Mouse (Mus musculus): Measurements from ENCODE around the gene Rgs1. TPM values are rescaled to one million over a fixed set of nuclear protein-coding genes. Genes with fewer than 3 reads are reported as not detected.

Rgs1 gene
- not detected in 2 replicates for polyA plus RNA-seq (2016; fragmentation: Nextera tagmentation; extraction: Ambion mirVana)

GRCm38 (mm10) chr1:144248923-144249322 lies at the start of gene Rgs1:
Gene Rgs1 (minus strand): TSS chr1:144249242.
- Histone ChIP-seq H3K27me3 (no peaks in the 10 kb centered on the region), H3K4me1 (no peaks in the 10 kb centered on the region), H3K36me3 (no peaks in the 10 kb centered on the region), H3K9ac (replicated peaks) (no peak within 1 kb of the TSS), H3K9me3 (no peaks in the 10 kb centered on the region), H3K27ac (replicated peaks) (no peak within 1 kb of the TSS), H3K4me2 (replicated peaks) (no peak within 1 kb of the TSS), H3K4me3 (no peak within 1 kb of the TSS)
- WGBS = 88% methylated on average over 9 of the region's 9 CpGs
- ATAC-seq (ENCODE audit: low FRiP score, low read depth) = no peak

DNA sequence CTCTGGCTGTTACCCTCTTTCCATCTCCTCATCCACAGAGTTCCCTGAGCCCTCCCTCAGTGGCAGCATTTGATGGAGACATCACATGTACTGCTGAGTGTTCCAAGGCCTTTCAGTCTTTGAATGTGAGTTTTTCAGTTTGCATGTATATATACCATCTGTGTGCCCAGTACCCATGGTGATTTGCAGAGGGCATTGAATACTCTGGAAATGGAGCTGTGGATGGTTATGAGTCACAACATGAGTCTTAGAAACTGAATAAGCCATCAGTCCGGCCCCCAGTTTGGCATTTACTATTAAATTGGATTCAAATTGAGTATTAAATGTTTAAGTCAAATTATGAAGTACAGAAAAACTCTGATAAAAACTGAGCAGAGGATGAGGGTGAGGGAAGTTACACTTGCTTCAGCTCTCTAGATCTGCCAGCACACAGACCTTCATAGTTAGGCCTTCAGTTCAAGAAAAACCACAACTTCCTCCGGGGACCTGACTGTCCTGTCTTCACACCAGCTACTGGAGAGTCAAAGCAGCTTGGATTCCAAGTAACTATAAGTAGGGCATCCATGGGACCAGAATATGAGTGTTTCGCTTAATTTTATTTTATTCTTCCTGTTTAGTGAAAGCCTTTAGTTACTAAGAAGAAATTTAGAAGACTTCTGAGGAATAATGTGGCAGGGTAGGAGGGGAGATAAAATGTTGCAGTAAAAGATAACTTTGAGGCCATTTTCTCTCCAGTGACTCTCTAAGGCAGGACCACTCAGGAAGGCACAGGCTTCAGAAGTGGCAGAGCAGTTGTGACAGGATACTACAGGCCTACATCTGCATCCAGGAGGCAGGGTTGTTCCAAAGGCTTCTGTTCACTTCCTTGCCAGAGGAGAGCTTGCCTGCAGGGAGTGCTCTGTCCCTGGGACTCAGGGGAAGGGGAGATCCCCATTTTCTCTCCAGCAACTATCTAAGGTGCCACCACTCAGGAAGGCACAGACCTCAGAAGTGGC lies 34.3 kb upstream of the Rgs1 start:
- ATAC-seq (ENCODE audit: low FRiP score, low read depth) = no peak
- Histone ChIP-seq H3K4me1 (no peaks in the 10 kb centered on the region), H3K27ac (replicated peaks) (no peak overlapping the region), H3K9me3 (no peaks in the 10 kb centered on the region), H3K36me3 (no peaks in the 10 kb centered on the region), H3K27me3 (no peaks in the 10 kb centered on the region), H3K9ac (replicated peaks) (no peak overlapping the region), H3K4me2 (replicated peaks) (no peak overlapping the region), H3K4me3 (no peak overlapping the region)
- WGBS = 90% methylated on average over 3 of the region's 3 CpGs

DNA sequence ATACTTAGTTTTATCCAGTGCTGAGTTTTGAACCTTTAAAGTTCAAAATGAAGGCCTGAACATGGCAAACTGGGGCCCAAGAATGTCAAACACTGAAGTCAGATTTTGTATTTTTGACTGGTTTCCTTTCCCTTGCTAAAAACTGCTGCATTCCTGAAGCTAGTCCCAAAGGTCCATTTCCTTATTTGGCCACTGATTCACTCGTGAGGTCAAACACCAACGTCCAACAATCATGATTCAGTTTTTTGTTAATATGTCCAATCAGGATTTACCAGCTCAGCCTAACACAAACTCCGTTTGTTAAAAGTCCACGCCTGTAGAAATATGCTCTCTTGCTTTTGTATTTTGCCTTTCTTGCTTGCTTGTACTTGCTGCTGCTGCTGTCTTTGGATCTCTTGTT lies 31.0 kb upstream of the Rgs1 start:
- H3K36me3 ChIP-seq = no peaks in the 10 kb centered on the region
- whole genome bisulfite sequencing = 81% methylated on average over 4 of the region's 4 CpGs
- no peak overlapping the region for H3K27ac ChIP-seq (replicated peaks)
- no peaks in the 10 kb centered on the region for H3K9me3 ChIP-seq
- no peak overlapping the region for H3K9ac ChIP-seq (replicated peaks)
- no peak for ATAC-seq (ENCODE audit: low FRiP score, low read depth)
- H3K4me3 ChIP-seq = no peak overlapping the region
- H3K4me1 ChIP-seq = no peaks in the 10 kb centered on the region
- no peaks in the 10 kb centered on the region for H3K27me3 ChIP-seq
- no peak overlapping the region for H3K4me2 ChIP-seq (replicated peaks)

DNA sequence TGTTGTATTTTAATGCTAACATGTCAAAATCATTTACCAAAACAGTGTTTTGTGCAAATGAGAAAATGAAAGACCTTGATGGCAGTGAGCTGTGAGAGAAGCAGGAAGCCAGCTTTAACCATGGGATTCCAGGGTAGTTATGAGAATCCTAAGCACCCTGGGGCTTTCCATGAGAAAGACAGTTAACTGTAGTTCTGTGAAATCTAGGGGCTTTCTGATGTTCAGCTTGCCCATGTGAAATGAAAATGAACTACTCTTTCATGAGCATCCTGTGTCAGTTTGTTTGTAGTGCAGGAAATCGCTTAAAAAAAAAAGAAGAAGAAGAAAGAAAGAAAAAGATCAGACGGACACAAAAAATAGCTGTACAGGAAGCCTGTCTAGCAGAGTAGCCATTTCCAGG lies 23.9 kb upstream of the Rgs1 start:
- H3K4me2 ChIP-seq (replicated peaks) = no peak overlapping the region
- no peaks in the 10 kb centered on the region for H3K4me1 ChIP-seq
- H3K9ac ChIP-seq (replicated peaks) = no peak overlapping the region
- H3K9me3 ChIP-seq = no peaks in the 10 kb centered on the region
- ATAC-seq (ENCODE audit: low FRiP score, low read depth) = no peak
- H3K27me3 ChIP-seq = no peaks in the 10 kb centered on the region
- WGBS = 78% methylated on average over 2 of the region's 2 CpGs
- H3K36me3 ChIP-seq = no peaks in the 10 kb centered on the region
- H3K27ac ChIP-seq (replicated peaks) = no peak overlapping the region
- no peak overlapping the region for H3K4me3 ChIP-seq

DNA sequence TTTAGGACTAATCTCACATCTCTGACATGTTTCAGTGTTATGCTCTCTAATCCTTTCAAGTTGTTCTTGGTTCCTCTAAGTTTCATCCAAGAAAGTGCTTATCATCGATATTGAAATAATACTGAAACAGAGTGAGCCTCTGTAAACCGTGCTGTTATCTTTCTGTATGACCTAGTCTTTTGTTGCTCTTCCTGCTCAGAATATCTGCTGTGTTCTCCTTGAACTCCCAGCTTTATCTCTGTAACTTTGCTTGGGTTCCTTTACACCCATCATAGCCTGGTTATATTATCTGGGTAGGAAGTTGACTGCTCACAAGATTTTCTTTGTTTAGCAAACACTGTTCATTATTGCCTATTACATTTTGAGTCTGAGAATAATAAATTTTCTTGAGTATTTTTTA lies 20.1 kb upstream of the Rgs1 start:
- no peak overlapping the region for H3K4me2 ChIP-seq (replicated peaks)
- H3K27me3 ChIP-seq = no peaks in the 10 kb centered on the region
- H3K27ac ChIP-seq (replicated peaks) = no peak overlapping the region
- H3K9ac ChIP-seq (replicated peaks) = no peak overlapping the region
- ATAC-seq (ENCODE audit: low FRiP score, low read depth) = no peak
- no peak overlapping the region for H3K4me3 ChIP-seq
- H3K9me3 ChIP-seq = no peaks in the 10 kb centered on the region
- WGBS = 93% methylated on average over 2 of the region's 2 CpGs
- no peaks in the 10 kb centered on the region for H3K36me3 ChIP-seq
- H3K4me1 ChIP-seq = no peaks in the 10 kb centered on the region

- 85% methylated on average over 3 of the region's 3 CpGs for WGBS
- Histone ChIP-seq H3K9me3 (no peaks in the 10 kb centered on the region), H3K4me2 (replicated peaks) (no peak overlapping the region), H3K4me3 (no peak overlapping the region), H3K9ac (replicated peaks) (no peak overlapping the region), H3K4me1 (no peaks in the 10 kb centered on the region), H3K27me3 (no peaks in the 10 kb centered on the region), H3K36me3 (no peaks in the 10 kb centered on the region), H3K27ac (replicated peaks) (no peak overlapping the region)
- no peak for ATAC-seq (ENCODE audit: low FRiP score, low read depth)
Measured at GRCm38 (mm10) chr1:144267471-144268470, 18.7 kb upstream of the Rgs1 start.

- H3K27me3 ChIP-seq = no peaks in the 10 kb centered on the region
- no peak overlapping the region for H3K4me2 ChIP-seq (replicated peaks)
- H3K9me3 ChIP-seq = no peaks in the 10 kb centered on the region
- no peak overlapping the region for H3K9ac ChIP-seq (replicated peaks)
- no peak overlapping the region for H3K27ac ChIP-seq (replicated peaks)
- H3K36me3 ChIP-seq = no peaks in the 10 kb centered on the region
- no peak overlapping the region for H3K4me3 ChIP-seq
- ATAC-seq (ENCODE audit: low FRiP score, low read depth) = no peak
- 86% methylated on average over 3 of the region's 3 CpGs for whole genome bisulfite sequencing
- no peaks in the 10 kb centered on the region for H3K4me1 ChIP-seq
Measured at GRCm38 (mm10) chr1:144264000-144264399, 15.0 kb upstream of the Rgs1 start.

DNA sequence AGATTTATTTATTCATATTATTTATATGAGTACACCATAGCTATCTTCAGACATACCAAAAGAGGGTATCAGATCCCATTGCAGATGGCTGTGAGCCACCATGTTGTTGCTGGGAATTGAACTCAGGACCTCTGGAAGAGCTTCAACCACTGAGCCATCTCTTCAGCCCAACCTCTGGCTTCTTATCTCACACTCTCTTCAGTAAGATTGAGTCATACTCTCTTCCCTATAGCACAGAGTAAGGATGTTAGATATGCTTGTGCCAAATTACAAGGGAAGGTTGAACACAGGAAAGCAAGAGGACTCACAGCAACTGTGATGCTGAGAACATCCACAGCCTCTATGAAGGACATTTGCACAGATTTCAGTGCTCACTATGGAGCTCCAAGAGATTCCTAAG lies 13.0 kb upstream of the Rgs1 start:
- no peaks in the 10 kb centered on the region for H3K9me3 ChIP-seq
- H3K27me3 ChIP-seq = no peaks in the 10 kb centered on the region
- no peaks in the 10 kb centered on the region for H3K36me3 ChIP-seq
- H3K4me2 ChIP-seq (replicated peaks) = no peak overlapping the region
- no peak for ATAC-seq (ENCODE audit: low FRiP score, low read depth)
- no peak overlapping the region for H3K9ac ChIP-seq (replicated peaks)
- no peaks in the 10 kb centered on the region for H3K4me1 ChIP-seq
- no peak overlapping the region for H3K27ac ChIP-seq (replicated peaks)
- no peak overlapping the region for H3K4me3 ChIP-seq

DNA sequence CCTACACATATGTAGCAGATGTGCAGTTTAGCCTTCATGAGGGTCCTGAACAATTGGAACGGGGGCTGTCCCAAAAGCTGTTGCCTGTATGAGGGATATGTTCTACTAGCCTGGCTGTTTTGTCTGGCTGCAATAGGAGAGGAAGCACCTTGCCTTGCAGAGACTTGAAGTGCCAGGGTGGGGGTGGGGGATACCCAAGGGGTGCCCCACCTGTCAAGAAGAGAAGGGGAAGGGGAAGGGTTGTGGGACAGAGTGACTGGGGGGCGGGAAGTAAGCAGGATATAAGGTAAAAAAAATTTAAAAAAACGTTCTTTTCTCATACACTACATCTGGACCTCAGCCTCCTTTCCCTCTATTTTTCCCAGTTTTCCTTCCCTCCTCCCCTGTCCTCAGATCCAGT lies 9.7 kb upstream of the Rgs1 start:
- Histone ChIP-seq H3K9me3 (no peaks in the 10 kb centered on the region), H3K4me2 (replicated peaks) (no peak overlapping the region), H3K4me3 (no peak overlapping the region), H3K27ac (replicated peaks) (no peak overlapping the region), H3K9ac (replicated peaks) (no peak overlapping the region), H3K36me3 (no peaks in the 10 kb centered on the region), H3K27me3 (no peaks in the 10 kb centered on the region), H3K4me1 (no peaks in the 10 kb centered on the region)
- WGBS = 65% methylated on average over 3 of the region's 3 CpGs
- ATAC-seq (ENCODE audit: low FRiP score, low read depth) = no peak

DNA sequence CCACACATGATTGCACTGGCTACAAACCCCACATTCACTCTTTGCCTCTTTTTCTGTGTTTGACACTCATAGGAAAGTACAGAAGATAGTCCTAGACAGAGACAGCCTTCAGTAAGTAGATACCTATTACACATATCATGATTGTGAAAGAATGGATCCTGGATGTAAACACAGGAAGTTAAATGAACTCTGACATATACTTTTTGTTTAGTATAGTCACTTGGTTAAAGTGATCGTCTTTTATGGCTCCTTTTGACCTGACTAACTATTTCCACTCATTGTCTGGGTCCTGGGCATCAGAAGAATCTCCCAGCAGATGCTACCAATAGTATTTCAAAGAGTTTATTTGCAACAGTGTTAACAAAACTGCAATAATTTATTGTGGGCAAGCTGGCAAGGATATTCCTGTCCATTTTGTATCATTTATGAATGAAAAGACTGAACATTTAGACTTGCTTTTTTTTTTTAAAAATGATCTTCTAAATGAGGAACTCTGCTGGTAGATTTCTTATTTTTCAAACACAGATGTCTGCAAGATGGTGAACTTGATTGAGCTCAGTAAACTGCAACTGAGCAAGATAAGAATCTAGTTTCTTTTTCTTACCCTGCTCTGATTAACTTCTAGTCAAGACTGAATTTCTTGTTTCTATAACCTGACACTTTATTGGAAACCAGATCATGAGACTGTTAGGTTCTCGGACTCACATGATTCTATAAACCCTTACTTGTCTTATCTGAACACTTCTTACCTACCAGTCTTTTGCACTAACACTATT lies 7.7 kb upstream of the Rgs1 start:
- no peaks in the 10 kb centered on the region for H3K4me1 ChIP-seq
- no peak overlapping the region for H3K27ac ChIP-seq (replicated peaks)
- no peak overlapping the region for H3K9ac ChIP-seq (replicated peaks)
- no peaks in the 10 kb centered on the region for H3K36me3 ChIP-seq
- H3K9me3 ChIP-seq = no peaks in the 10 kb centered on the region
- no peak overlapping the region for H3K4me3 ChIP-seq
- no peak overlapping the region for H3K4me2 ChIP-seq (replicated peaks)
- no peak for ATAC-seq (ENCODE audit: low FRiP score, low read depth)
- WGBS = 78% methylated on average over 2 of the region's 2 CpGs
- H3K27me3 ChIP-seq = no peaks in the 10 kb centered on the region

- Histone ChIP-seq H3K4me1 (no peaks in the 10 kb centered on the region), H3K4me3 (no peak overlapping the region), H3K9me3 (no peaks in the 10 kb centered on the region), H3K27ac (replicated peaks) (no peak overlapping the region), H3K27me3 (no peaks in the 10 kb centered on the region), H3K4me2 (replicated peaks) (no peak overlapping the region), H3K36me3 (no peaks in the 10 kb centered on the region), H3K9ac (replicated peaks) (no peak overlapping the region)
- ATAC-seq (ENCODE audit: low FRiP score, low read depth) = no peak
- 91% methylated on average over 3 of the region's 3 CpGs for WGBS
Measured at GRCm38 (mm10) chr1:144248206-144248605, 836 bp downstream of the Rgs1 start.

All from midbrain, embryonic 12.5 days (tissue).